Mouse (Mus musculus) cerebellum, postnatal 36 days (tissue): ENCODE results near the gene Zfp281.

ENCODE experiments used
- DNase-seq, 2 experiments: peaks; one replicate each; pipeline ENCODE4 v3.0.0; 2021 to 2022; ENCODE audit warnings: mixed read lengths in 2 of 2

Gene Zfp281

GRCm38 (mm10) chr1:136624146-136625018, at the start of gene Zfp281:
Gene Zfp281, plus strand, starts transcription at chr1:136624901.
- peak; percentile 93 to 95 for DNase-seq

- DNase-seq = no peak
Measured at GRCm38 (mm10) chr1:136577890-136578663, 46.6 kb upstream of the Zfp281 start.

GRCm38 (mm10) chr1:136579360-136579759, 45.3 kb upstream of the Zfp281 start:
- no peak for DNase-seq

DNA sequence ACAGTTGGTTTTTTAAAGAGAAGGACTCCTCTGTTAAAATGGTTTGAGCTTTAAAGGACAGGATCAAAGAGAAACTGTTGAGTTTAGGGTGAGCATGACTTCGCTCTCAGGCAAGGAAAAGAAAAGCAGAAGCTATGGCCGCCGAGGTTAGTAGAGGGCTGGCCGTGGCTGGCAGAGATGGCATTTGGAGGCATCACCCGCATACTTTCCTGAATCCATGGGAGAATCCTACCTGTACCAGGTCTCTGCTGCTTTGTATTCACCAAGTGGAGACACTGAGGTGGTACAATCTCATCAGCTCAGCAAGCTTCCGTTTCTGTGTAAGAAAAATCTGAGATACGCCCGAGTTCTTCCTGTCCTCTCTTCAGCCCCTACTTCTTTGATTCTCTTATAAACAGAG, 44.4 kb upstream of the Zfp281 start:
- no peak for DNase-seq

DNA sequence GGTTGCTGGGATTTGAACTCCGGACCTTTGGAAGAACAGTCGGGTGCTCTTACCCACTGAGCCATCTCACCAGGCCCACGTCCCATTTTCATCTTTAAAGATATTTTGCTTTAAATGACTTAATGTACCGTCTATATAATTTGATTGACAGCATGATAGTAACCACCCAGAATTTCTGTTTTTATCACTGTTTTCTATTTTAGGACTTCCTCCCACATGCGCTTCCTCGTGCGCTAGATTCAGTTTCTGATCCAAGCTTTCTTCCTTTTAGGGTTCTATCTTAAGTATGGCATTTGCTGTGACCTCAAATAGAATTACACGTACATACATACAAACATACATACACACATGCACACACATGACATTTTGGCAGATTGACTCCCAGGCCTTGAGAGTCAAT, 42.9 kb upstream of the Zfp281 start:
- DNase-seq = no peak

GRCm38 (mm10) chr1:136587761-136588405, 36.8 kb upstream of the Zfp281 start:
- no peak for DNase-seq

- peak in 1 of 2 experiments; percentile 6 for DNase-seq
Measured at GRCm38 (mm10) chr1:136588908-136589307, 35.8 kb upstream of the Zfp281 start.

DNA sequence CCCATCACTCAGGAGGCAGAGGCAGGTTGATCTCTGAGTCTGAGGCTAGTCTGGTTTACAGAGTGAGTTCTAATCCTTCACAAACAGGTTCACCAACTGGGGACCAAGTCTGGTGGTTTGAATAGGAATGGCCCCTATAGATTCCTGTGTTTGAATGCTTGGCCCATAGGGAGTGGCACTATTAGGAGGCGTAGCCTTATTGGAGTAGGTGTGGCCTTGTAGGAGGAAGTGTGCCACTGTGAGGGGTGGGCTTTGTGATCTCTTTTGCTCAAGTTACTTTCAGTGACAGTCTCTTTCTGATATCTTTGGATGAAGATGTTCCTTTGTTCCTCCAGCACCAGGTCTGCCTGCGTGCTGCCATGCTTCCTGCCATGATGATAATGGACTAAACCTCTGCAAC, 32.0 kb upstream of the Zfp281 start:
- no peak for DNase-seq

DNA sequence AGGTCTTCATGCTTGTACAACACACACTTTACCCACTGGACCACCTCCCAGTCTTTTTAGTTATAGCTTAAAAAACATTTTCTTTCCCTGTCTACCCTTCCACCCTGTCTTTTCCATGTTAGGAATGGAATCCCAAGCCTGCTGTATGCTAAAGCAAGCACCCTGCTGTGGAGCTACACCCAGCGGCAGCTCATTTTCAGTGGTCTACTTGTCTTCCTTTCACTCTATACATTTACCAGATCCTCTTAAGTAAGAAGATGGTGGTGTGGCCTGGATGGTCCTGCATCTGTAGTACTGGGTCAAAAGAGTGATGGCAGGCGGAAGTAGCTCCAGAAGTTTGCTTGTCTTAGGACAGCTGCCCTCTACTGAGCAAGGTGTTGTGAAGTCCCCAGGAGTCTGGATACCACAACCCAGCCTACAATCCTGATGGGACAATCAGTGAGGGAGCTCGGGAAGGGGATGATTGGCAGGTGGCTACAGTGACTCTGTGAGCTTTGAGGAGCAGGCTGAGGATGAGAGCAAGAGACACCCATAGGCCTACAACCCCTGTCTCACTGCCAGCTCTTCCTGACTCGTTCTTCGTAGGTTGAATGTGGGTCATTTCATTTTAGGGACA, 30.4 kb upstream of the Zfp281 start:
- DNase-seq = no peak

DNA sequence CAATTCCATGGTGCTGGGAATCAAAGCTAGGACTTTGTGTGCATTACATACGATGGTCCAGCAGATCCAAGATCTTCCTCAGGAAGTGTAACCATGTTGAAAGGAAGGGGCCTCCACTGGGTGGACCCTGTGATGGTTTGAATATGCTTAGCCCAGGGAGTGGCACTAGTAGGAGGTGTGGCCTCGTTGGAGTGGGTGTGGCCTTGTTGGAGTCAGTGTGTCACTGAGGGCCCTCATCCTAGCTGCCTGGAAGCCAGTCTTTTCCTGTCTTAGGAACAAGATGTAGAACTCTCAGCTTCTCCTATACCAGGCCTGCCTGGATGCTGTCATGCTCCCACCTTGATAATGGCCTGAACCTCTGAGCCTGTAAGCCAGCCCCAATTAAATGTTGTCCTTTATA, 27.9 kb upstream of the Zfp281 start:
- no peak for DNase-seq

DNA sequence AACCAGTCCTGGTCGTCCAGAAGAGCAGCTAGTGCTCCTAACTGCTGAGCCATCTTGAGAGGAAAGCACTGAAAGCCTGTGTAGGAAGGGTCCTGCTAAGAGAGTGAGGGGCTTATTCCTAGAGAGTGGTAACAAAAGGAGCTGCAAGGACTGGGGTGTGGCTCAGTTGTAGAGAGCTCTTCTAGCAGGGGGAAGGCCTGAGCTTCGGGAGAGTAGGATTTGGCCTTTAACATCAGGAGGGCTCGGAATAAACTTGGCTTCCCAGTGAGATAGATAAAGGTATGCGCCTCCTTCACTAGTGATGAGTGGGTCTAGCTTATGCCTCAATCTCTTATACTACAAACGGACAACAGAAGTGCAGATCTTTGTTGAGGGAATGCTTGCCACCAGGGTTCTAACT, 26.4 kb upstream of the Zfp281 start:
- no peak for DNase-seq

GRCm38 (mm10) chr1:136600067-136600466, 24.6 kb upstream of the Zfp281 start:
- DNase-seq = no peak

GRCm38 (mm10) chr1:136600647-136601345, 23.9 kb upstream of the Zfp281 start:
- no peak for DNase-seq

- no peak for DNase-seq
Measured at GRCm38 (mm10) chr1:136601346-136601888, 23.3 kb upstream of the Zfp281 start.

DNA sequence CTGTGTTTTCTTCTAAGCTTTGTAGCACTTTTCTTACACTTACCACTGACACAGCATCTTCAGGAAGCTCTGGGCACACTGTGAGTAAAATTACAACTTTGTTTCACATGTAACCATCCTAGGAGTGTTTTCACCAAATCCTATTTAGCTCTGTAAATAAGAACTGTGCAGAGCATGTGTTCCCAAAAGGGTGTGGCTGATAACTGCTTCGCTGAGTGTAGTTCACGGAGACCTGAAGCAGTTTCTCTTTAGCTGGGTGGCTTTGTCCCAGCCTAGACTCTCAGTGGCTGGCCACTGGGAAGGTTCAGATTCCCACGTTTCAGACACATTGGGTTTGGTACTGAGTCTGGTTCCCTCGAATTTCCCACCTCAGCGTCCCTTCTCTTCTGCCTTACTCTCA, 22.4 kb upstream of the Zfp281 start:
- DNase-seq = no peak

DNA sequence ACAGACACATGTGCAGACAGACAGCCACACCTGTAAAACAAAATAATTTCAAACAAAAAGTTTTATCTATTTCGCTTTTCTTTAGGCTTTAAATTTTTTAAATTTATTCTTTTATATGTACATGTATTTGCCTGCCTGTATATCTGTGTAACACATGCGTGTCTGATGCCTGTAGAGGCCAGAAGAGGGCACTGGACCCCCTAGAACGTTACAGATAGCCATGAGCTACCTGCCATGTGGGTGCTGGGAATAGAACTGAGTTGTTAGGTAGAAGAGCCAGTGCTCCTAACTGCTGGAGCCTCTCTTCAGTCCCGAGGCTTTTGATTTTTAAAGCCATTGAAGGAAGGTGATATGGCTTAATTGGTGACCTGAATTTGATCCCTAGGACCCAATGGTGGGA, 20.5 kb upstream of the Zfp281 start:
- DNase-seq = no peak

DNA sequence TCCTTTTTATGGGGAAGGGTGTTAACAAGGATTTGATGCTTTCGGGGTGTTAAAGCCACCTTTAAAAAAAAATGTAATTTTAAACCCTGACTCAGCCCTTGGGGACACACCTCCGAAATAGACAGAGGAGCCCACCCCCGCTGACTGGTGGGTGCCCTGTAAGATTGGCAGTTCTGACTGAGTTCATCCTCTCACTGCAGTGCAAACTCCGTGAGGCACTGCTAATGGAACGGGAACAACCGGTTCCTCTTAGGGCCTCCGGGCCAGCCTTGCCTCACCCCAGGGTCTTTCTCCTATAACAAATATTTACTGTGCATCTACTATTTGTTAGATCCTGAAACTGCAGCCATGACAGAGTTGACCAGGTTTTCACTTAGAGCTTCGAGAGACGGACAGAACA, 18.9 kb upstream of the Zfp281 start:
- no peak for DNase-seq

DNA sequence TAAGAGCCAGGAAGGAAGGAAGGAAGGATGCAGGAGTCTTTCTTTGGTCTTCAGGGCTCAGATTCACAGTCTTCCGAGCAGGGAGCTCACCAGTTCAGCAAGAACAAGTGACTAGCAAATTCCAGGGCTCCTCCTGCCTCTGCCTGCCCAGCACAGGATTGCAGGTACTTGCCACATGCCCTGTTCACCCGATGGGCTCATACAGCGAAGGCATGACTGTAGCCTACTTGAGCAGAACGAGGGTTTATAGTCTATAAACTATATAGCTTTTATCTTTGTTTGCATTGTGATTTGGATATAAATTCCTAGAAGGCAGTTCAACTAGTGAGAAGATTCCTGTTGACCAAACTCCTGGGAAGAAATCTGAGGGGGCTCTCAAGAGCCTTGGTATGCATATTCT, 18.4 kb upstream of the Zfp281 start:
- no peak for DNase-seq

- no peak for DNase-seq
Measured at GRCm38 (mm10) chr1:136608339-136609261, 16.1 kb upstream of the Zfp281 start.

- DNase-seq = no peak
Measured at GRCm38 (mm10) chr1:136611803-136612202, 12.9 kb upstream of the Zfp281 start.

DNA sequence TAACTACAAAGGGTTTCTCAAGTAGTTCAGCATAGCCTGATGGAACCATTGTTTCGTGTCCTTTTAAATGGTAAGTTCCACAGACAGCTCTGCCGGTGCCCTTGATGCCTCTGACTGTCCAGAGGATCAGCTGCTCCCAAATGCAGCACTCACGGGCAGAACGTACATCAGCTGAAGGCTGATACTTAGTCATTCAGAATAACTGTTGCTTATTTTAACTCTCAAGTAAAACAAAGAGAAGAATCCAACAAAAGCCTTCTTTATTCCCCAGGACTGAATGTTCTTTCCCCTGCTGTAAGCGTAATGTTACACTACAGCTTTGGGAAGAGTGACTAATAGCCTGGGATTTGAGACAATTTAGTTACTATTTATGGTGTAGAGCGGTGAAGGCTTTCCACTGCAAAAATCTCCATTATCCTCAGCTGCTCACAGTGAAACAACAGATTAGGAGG, 11.4 kb upstream of the Zfp281 start:
- DNase-seq = no peak
